Mouse (Mus musculus) left cerebral cortex, postnatal 14 days (tissue): ENCODE measurements around the gene Ina. TPM values are rescaled to one million over a fixed set of nuclear protein-coding genes. Genes with fewer than 3 reads are reported as not detected.
"Not testable (repeated sequence)": the region's sequence is repeated elsewhere in the genome, so short reads cannot be mapped to it uniquely, and the experiment has no call there.

Experiments used
- DNase-seq, 2 experiments: peaks; one replicate each; pipeline ENCODE4 v3.0.0; 2021 to 2022; ENCODE audit warnings: low spot score in 2 of 2, mixed read lengths in 1 of 2
- intact Hi-C: fragments of 180-260 bp; cut with DNase I; formaldehyde crosslinking; loops from one replicate; pipeline ENCODE4 v1.15.1; 2025
- long read RNA-seq, 2 experiments: library from polyadenylated mRNA; stranded (forward); transcript quantifications; one replicate each; pipeline ENCODE4 v2.0.0; 2021
- total RNA-seq, 2 experiments: library from RNA; stranded (reverse); gene quantifications; 2 replicates each; pipeline ENCODE4 v1.2.3; 2021

Ina gene
- 100 to 1,000 TPM; 177 to 184 TPM for total RNA-seq
- long read RNA-seq, experiment 1, transcript Ina-201 (3 exons, 3,240 nt): major isoform, 216 of 227 reads
- long read RNA-seq, experiment 1, partial matches to known transcripts: 10 of 227 reads
- long read RNA-seq, experiment 1, other reads (novel, unspliced or antisense): 1 of 227 reads
- long read RNA-seq, experiment 2, transcript Ina-201 (3 exons, 3,240 nt): major isoform, 180 of 187 reads
- long read RNA-seq, experiment 2, partial matches to known transcripts: 6 of 187 reads
- long read RNA-seq, experiment 2, other reads (novel, unspliced or antisense): 1 of 187 reads

DNA sequence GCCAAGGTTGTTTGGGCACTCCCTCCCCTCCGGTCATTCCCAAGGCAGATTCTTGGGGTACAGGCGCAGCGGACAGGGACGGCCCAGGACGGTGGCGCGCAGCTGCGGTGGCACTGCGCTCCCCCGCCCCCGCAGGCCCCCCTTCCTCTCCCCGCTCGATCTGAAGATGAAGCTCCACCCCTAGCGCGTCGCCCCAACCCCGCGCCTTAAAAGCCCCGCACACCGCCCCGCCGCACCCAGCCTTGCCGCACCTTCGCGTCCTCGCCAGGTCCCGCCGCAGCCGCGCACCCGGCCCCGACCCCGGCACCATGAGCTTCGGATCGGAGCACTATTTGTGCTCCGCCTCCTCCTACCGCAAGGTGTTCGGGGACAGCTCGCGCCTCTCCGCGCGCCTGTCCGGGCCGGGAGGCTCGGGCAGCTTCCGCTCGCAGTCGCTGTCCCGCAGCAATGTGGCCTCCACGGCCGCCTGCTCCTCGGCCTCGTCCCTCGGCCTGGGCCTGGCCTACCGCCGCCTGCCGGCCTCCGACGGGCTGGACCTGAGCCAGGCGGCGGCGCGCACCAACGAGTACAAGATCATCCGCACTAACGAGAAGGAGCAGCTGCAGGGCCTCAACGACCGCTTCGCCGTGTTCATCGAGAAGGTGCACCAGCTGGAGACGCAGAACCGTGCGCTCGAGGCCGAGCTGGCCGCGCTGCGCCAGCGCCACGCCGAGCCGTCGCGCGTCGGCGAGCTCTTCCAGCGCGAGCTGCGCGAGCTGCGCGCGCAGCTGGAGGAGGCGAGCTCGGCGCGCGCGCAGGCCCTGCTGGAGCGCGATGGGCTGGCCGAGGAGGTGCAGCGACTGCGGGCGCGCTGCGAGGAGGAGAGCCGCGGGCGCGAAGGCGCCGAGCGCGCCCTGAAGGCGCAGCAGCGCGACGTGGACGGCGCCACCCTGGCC, at the start of gene Ina, which contains the start of gene Nt5c2:
Ina (plus strand) TSS at position 252 of the 935 bp plus-strand sequence.
Nt5c2 (minus strand) TSS at position 707 of the 935 bp plus-strand sequence.
- intact Hi-C loops: no loop called here
- DNase-seq: peak; percentile 78 to 80

DNA sequence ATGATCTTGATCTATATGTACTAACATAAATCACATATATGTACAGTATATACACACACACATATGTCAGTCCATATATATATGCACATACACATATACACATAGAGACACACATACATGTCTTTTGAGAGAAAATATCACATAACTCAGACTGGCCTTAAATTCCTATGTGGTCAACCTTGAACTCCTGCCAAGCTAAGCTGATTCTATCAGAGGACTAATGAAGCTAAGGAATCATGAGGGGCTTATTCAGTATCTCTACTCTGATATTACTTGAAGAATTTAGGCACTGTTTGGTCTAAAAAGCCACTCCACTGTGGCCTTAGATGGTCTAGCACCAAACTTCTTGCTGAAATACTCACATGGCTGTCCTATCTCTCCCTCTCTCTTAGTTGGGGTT, 49.0 kb upstream of the Ina start:
- no peak for DNase-seq
- intact Hi-C loops: no loop called here

DNA sequence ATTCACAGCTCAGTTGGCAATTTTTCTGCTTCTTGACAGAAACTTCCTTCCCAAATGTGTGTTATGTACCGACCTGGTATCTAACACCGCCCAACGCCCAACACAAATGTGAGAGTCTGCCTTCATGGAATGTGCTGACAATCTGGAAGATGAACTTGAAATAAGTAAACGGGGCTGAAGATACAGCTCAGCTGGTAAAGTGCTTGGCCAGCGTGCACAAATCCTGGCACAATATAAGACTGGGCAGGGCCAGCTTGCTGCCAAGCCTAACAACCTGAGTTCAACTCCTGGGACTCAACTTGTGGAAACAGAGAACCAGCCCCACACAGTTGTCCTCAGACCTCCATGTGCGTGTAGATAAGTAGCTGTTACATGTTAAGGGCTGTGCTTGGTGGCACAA, 48.2 kb upstream of the Ina start:
- DNase-seq: no peak
- intact Hi-C loops: no loop called here

DNA sequence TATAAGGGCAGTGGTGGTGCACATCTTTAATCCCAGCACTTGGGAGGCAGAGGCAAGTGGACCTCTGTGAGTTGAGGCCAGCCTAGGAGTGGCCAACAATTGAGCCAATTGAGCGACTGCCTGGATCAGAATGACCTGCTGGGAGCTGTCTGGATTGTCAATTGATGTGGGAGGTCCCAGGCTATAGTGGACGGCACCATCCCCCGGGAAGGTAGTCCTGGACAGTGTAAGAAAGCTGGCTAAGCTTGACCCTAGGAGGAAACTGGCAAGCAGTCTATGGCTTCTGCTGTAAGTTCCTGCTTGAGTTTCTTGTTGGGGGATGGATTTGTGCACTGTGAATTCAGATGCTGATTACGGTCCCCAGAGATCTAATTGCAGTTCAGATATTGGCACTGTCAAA, 46.6 kb upstream of the Ina start:
- intact Hi-C loops: no loop called here
- DNase-seq: no peak

DNA sequence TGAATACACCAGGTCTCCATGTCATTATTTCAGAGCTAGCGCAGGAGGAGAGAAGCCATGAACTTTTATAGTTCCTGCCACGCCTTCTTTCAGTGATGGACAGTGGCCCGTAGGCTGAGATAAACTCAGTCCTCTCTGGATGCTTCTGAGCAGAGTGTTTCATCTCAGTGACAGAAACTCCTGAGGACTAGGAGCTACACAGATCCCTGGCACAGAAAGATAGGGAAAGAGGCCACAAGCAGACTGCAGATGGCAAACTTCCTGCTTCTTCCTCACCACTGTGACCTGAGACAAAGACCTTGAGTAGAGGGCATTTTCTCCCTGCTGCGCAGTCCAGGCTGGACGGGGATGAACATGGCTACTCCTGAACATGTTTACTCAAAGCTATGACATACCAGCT, 45.7 kb upstream of the Ina start:
- DNase-seq: no peak
- intact Hi-C loops: no loop called here

DNA sequence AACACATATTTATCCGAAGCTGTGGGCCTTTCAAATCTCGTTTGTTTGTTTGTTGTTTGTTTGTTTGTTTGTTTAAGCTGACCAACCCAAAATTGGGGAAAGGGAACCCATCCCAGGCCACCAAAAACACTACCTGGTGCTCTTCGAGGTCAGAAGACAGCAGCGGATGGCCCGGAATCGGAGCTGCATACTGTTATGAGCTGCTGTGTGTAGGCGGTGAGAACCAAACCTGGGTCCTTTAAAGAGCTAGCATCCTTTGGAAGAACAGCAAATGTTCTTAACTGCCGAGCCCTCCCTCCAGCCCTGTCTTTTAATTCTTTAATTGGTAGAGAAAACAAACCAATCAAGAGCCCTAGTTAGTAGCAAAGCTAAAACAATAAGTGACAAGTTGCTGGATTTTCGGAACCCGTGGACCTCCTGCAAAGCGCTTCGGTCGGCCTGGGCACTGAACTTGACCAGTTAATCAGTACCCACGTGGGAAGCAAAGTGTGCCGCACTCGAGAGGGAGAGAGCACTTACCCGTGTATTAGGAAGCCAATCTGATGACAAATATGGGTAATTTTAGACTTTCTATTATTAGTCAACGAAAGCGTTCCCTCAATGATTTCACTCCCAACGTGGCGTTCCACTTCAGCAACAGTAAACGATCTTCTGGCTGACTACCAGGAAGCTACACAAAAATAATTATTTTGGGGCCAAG, 45.1 kb upstream of the Ina start:
- no peak for DNase-seq
- intact Hi-C loops: no loop called here

DNA sequence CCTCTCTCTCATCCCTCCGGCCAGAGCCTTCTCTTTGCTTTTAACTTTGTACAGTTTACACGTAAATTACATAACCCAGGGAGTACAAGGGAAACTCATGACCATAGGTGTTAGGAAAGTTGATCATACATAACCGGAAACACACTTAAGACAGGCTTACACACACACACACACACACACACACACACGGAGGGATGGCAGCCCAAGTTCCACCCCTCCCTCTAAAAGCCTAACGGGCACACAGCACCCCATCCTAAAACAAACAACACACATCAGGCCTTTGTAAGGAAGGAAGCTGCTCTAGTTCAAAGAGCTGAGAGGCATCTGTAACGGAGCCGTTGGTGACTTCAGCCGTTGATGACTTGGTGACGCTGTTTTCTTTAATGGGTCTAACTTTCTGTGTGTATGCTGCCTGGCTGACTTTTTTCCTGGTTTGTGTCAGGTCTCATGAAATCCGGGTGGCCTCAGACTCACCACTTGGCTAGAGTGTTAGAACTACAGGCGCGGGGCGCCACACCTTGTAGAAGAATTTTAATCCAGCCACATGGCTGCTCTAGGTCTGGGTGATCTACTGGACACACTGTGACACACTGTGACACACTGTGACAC, 44.3 kb upstream of the Ina start:
- DNase-seq: no peak
- intact Hi-C loops: loop anchor here (5.0 kb wide), 1 partner anchor 88 kb away; no protein-coding TSS in a partner anchor

DNA sequence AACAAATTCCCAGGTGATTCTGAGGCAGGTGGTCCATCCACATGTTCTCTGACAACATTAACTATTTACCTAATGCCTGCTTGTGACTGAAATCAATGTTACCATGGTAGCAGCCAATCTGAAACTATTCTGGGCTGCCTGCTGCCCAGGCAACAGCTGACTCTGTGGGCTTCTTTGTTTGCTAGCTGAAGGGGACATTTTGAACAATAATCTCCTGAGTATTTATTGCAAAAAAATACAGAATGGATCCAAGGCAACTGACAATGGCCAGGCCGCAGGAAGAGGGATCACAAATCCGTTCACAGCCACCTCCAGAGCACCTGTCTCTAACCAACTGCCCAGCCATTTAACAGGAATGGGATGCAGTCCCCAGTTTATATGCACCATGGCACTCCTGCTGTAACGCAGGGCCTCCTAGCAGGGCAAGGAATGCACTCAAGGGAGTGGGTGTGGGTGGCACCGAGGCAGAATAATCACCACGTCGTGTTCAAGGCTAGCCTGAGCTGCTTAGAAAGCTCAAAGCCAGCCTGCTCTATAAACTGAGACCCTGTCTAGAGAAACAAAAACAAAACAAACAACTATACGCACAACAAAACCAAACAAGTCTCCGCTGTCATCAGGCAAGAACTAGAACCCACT, 43.3 kb upstream of the Ina start:
- no peak for DNase-seq
- intact Hi-C loops: loop anchor here (5.0 kb wide), 1 partner anchor 89 kb away; no protein-coding TSS in a partner anchor

DNA sequence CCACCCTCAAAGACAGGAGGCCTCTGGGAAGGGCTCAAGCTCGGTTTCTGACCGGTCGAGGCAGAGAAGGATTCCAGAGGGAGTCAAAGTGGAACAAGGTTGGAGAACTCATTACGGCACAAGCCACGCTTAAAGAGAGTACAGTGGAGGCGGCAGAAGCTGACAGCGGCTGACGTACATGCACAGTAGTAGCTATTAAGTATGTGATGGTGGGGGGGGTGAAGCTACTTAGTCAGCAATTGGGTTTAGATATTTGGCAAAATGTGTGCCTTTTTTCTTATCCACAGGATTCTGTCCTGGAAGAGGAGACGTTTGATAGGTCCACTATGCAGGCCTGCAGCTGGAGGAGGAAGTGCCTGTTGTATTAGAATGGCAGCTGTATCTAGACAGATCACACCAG, 42.8 kb upstream of the Ina start:
- intact Hi-C loops: loop anchor here (5.0 kb wide), 1 partner anchor 89 kb away; no protein-coding TSS in a partner anchor
- DNase-seq: no peak

DNA sequence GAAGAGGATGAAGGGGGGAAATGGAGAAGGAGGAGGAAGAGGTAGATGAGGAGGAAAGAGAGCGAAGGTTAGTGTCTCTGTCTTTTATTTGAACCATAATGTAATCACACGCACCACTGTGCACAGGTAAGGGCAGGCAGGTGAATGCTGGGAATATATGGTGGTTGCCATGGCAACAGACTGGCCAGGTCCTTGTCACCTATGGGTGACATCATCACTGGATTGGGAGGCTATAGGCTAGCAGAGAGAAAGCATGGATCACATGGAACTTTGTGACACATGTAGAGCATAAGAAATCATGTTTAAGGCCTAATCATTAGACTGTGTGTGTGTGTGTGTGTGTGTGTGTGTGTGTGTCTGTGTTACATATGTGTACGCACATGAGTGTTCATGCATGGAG, 42.3 kb upstream of the Ina start:
- intact Hi-C loops: loop anchor here (5.0 kb wide), 1 partner anchor 90 kb away; no protein-coding TSS in a partner anchor
- no peak for DNase-seq

DNA sequence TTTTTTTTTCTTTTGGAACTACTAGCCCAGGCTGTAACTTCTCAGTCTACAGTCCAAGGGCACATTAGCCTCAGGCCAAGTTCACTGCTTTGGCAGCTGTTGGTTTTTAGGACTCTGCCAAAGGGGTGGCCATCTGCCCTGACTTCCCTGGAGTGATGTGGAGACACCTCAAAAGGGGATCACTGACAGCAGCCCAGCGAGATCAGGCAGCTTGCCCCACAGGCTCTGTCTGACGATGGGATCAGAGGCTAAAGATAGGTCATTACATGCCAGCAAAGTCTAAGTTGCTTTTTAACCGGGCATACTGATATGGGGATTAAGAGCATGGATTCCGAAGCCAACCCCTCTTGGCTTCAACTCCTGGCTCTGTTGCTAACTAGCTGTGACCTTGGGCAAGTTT, 38.9 kb upstream of the Ina start:
- no peak for DNase-seq
- intact Hi-C loops: no loop called here

DNA sequence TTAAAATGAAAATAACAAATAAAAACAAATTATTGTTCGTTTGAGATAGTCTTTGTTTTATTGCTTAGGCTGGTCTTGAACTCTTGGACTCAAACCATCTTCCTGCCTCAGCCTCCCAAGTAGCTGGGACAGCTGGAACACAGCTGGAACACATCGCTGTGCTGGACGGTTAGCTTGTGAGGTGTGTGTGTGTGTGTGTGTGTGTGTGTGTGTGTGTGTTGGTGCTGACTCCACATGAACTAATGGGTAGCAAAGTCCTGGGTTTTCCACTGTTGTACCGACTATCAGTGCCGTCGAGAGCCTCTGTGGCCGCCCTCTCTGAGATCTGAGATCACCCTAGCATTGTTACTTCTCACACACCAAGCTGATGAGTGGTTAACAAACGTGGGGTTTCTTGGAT, 38.5 kb upstream of the Ina start:
- intact Hi-C loops: no loop called here

DNA sequence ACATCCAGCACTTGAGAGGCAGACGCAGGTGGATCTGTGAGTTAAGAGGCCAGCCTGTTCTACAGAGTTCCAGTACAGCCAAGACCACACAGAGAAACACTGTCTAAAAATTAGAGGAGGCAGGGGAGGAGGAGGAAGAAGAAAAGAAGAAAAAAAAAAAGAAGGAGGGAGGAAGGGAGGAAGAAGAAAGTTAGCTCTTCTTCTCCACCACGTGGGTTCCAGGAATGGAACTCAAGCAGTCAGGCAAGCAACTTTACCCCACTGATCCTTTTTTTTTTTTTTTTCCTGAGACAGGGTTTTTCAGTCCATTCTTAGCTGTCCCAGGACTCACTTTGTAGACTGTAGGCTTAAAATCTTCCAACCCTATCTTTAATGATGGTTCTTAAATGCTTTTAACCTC, 37.8 kb upstream of the Ina start:
- intact Hi-C loops: no loop called here
- no peak for DNase-seq

More for the DNA sequence above, 38.5 kb upstream of the Ina start:
- DNase-seq: no peak

DNA sequence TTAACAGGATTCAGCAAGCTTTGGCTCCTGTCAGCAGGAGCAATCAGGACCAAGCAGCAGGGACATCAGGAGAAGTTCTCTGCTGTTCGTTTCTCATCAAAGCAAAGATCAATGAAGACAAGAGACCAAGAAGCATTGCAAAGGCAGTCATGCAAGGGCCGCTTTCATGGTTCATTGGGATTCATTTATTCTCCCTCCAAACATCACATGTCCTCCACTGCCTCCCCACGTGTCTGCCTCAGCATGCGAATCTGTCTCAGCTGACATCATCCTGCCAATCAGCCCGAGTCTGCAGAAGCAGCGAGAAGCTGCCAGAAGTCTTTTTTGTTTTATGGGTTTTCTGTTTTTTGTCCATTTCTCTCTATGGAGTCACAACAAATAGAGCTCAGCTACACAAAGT, 37.0 kb upstream of the Ina start:
- intact Hi-C loops: no loop called here
- no peak for DNase-seq

DNA sequence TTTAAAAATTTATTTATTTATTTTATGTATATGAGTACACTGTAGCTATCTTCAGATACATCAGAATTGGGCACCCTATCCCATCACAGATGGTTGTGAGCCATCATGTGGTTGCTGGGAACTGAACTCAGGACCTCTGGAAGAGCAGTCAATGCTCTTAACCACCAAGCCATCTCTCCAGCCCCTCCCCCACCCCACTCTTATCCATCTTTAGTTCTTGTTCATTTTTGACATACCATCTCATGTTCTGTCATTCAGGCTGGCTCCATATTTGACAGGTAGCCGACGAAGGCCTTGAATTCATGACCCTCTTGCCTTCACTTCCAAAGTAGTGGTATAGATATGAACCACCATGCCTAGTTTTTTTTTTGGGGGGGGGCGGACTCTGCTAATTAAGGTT, 36.4 kb upstream of the Ina start:
- intact Hi-C loops, DNase-seq: not testable (repeated sequence)

DNA sequence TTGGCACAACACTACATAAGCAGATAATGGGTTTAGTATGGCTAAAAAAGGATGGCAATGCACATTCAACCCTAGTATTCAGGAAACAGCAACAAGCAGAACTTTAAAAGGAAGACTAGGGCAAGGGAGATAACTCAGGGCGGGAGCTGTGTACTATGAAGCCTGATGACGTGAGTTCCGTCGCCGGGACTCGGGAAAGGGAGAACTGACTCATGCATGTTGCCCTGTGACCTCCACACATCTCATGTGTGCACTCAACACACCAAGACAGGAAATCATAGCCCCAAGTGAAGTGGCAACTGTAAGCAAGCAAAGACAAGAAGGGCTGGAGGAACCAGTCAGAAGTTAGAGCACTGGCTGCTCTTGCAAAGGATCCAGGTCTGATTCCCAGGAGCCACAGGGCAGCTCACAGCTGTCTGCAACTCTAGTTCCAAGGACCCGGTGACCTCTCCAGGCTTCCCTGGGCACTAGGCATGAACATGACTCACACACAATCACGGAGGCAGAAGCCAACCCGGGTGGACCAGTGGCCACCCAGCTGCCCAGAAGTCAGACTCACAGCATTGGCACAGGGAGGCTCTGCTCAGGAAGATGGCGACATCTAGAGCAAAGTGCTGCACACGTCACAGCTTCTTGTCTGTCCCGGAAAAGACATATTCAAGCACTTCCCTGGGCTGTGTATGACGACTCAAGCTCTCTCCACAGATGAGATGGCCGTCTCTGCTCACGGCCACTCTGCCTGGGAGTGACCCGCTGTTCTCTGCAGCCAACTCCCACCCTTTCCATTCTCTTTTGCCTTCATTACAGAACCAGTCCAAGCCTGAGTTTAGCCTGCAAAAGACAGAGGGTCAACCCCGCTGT, 35.3 kb upstream of the Ina start:
- intact Hi-C loops: no loop called here
- DNase-seq: no peak

DNA sequence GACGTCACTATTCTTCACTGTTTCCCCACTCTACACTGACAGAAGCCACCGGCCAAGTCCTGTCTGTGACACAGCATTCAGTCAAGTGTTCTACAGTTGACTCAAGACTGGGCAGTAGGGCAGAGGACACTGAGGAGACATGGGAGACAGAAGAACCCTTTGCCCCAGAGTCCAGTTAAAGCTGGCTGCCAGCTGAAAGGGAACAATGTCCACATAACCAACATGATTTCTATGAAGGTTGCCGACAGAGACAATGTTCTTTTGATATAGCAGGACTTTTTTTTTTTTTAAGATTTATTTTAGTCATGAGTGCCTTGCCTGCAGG, 34.8 kb upstream of the Ina start:
- DNase-seq: no peak
- intact Hi-C loops: no loop called here

DNA sequence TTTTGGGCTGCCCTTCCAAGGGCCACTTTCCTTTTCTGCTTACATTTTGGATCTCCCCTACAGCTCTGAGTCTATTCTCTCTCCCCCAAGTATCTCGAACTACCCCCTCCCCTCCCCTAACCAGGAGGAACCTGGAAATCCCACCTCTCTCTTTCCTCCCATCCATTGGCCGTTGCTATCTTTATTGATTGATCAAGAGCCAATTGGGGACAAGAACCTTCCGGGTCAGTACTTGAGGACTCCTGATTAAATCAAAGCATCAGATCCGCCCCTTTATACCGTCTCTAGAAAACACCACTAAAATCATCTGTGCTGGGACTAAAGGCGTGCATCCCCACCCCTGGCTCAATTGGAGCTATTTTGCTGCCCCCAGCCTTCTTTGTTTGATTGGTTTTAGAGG, 33.0 kb upstream of the Ina start:
- DNase-seq: no peak
- intact Hi-C loops: no loop called here
